Mouse (Mus musculus) spleen, adult 2 months (tissue): ENCODE results near the gene 1700123L14Rik.

ENCODE experiments used
- CTCF ChIP-seq: fragments of 200-500 bp; IDR thresholded peaks from 2 replicates; pipeline ENCODE4 v1.5.1; 2011; ENCODE audit warnings: mild to moderate bottlenecking, inconsistent platforms; ENCODE audit not compliant: insufficient read depth, insufficient read length, insufficient replicate concordance; ENCODE audit errors: extremely low read depth
- POLR2A ChIP-seq: fragments of 200-500 bp; IDR thresholded peaks from 2 replicates; pipeline ENCODE4 v1.6.1; 2011; ENCODE audit warnings: low read depth, low read length, inconsistent platforms

DNA sequence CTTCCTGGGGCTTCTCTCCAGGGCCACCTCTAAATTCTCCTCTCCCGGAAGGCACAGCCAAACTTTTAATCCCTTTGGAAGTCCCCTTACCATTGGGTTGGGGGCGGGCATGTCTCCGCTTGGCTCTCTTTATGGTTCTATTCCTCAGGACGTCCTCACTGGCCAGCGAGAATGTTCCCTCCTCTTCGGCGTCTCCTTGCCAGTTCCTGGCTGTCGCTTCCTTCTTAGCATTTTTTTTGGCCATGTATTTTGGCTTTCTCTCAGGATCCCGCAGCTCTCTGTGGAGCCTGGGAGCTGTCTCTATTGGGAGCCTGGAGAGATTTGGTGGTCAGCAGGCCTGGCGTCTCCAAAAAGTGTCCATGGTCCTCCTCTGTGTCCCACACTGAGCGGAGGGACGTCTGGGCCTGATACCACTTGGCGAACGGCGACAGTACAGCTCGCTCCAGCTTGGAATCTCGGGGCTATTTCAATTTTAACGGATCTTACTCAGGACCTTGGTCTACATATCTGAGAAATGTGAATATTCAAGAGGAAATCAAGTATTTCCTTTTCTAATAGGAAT is at the start of gene 1700123L14Rik:
- no peak for TF ChIP-seq POLR2A
- no peak for TF ChIP-seq CTCF
